Mouse (Mus musculus) spleen, adult 18-20 months (tissue): ENCODE data around the gene Ptprr.

Experiments used
- DNase-seq, 2 experiments: peaks; one replicate each; pipeline ENCODE4 v3.0.0; 2022; ENCODE audit warnings: mixed read lengths in 2 of 2

Gene Ptprr

GRCm38 (mm10) chr10:116117060-116117459 is 99.0 kb downstream of the Ptprr start:
- no peak for DNase-seq

DNA sequence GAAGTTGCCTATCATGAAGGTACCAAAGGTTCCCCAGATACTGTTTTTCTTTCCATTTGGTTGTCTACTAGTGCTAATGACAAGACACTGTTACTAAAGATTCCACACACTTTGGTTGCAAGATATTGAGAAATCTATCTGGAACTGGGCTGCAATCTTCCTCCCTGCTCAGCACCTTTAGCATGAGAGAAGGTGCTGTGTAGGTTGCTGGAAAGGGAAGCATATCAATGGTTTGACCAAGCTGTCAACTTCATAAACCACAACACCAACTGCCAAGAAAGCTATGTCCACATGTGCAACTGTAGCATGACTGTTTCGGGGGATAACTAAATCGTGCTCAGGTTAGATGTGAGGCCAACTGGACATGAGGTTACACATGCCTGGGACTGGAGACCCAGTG is 103.5 kb downstream of the Ptprr start:
- DNase-seq, result no peak

DNA sequence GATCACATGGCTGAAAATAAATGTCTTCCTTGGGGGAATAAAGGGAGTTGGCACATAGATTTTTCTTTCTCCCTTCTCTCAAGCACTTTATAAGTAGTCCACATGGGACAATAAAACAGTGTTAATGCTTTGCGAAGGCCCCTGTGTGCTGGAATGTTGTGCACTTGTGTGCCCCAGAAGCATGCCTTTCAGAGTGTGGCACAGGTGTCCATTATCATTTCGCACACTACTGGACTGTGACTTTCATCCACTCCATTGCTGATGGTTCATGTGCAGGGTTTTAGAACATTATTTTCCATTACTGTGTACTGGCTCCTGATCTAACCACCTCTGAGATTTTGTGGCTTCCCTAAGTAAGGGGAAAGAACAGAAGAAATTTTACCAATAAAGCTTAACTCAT is 105.8 kb downstream of the Ptprr start:
- no peak for DNase-seq

- no peak for DNase-seq
These were observed 107.4 kb downstream of the Ptprr start for GRCm38 (mm10) chr10:116125364-116125763.

GRCm38 (mm10) chr10:116130401-116130800 is 112.4 kb downstream of the Ptprr start:
- DNase-seq, result no peak

GRCm38 (mm10) chr10:116131223-116131622 is 113.2 kb downstream of the Ptprr start:
- no peak for DNase-seq

GRCm38 (mm10) chr10:116132233-116132632 is 114.2 kb downstream of the Ptprr start:
- DNase-seq, result no peak

- DNase-seq, result no peak
These were observed 117.2 kb downstream of the Ptprr start for GRCm38 (mm10) chr10:116135187-116135586.

- no peak for DNase-seq
These were observed 122.2 kb downstream of the Ptprr start for GRCm38 (mm10) chr10:116140226-116140625.

DNA sequence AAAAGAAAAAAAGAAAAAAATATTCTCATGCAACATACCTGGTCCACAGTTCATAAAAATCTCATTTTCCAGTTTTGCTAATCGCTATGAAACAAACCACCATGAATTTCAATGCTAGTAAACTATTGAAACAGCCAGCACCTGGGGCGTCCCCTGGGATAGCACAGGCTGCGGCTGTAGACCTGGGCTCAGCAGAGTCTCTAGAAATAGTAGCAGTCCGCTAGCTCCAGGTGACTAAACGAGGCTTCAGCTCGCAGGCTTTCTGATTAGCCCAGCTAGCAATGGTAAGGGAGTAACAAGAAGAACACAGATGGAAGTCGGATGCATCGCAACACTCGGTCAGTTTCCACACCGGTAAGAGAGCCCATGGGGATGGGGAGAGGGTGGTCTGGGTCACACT is 125.7 kb downstream of the Ptprr start:
- DNase-seq, result no peak

DNA sequence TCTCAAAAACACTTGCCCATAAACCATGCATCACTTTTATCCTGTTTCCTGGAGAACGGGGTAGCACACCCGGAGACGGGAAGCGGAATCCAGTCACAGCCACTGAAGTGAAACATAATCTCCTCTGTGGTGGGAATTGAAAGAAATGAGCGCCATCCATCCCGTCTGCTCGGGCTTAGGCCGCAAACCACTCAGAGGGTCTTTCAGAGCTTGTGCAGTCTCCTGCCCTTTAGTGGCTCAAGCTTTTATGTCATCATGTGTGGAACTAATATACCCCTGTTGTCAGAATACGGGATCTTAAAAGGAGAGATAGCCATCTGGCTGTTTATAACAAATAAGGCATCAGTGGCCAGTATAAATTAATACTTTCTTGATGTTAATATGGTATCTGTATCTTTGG is 128.1 kb downstream of the Ptprr start:
- DNase-seq, result no peak

DNA sequence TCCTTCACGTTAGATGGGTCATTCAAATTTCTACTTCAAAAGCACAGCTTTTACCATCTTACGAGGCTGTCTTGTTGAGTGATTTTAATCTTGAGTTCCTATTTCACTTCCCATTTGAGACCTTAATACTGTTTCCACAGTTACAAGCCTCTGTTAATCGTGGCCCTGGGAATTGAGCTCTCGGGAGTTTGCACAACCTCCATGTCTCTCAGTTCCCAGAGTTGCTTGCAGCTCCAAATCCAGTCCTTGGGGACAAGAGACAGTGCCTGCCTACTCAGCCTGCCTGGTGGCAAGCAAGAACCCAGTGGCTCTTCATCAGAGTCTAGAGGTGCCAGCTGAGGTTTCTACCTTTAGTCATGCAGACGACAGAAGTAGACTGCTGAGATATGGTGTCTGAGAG is 136.7 kb downstream of the Ptprr start:
- DNase-seq, result no peak

GRCm38 (mm10) chr10:116156699-116157098 is 138.7 kb downstream of the Ptprr start:
- no peak for DNase-seq

DNA sequence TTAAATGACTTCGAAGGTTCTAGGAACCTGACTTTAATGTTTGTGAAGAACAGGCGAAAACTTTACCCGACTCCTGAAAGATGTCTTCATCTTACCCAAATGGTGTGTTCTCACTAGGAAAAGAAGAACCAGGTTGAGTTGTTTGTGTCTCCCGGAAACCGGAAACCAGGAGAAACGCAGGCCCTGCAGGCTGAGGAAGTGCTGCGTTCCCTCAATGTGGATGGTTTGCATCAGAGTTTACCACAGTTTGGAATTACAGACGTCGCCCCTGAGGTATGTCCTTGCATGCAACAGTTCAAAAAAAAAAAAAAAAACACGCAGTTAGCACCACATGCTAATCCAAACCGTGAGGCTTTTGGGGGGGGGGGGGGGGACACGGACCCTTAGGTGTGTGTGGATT is 144.3 kb downstream of the Ptprr start:
- DNase-seq, result no peak

GRCm38 (mm10) chr10:116175324-116175883 is 157.4 kb downstream of the Ptprr start:
- no peak for DNase-seq

- no peak for DNase-seq
These were observed 159.6 kb downstream of the Ptprr start for GRCm38 (mm10) chr10:116177390-116178179.

DNA sequence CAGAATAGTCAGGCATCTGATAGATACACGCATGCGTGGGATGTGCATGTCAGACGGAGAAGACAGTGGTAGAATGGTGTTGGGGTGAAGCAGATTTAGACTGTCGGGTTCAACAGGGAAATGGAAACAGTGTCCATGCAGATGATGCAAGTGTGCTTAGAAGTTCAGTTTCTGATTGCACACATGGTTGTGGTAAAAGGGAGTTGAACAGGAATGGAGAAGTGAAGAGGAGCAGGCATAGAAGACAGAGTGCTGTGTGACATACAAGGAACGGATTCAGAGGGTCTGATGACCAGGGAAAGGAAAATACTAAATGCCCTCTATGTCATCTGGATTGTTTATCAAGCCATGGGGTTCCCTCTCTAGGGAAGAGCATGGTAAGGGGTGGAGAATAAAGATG is 163.2 kb downstream of the Ptprr start:
- DNase-seq, result no peak

DNA sequence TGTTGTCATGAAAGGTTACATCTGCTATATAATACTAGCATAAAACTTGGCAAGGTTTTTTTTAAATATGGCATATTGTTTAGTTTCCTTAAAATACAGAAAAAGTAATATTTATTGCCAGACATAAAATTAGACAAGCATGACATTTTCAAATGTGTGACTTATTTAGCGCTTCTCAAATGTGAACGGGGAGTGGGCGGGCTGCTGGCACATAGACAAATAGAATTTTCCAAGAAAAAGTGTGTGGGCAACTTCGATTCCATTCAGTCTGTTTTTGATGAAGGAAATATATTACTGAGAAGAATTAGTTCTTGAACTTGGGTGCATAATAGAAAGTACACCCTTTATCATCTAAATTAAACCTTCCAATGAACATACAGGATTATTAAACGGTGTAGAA is 164.2 kb downstream of the Ptprr start:
- no peak for DNase-seq

DNA sequence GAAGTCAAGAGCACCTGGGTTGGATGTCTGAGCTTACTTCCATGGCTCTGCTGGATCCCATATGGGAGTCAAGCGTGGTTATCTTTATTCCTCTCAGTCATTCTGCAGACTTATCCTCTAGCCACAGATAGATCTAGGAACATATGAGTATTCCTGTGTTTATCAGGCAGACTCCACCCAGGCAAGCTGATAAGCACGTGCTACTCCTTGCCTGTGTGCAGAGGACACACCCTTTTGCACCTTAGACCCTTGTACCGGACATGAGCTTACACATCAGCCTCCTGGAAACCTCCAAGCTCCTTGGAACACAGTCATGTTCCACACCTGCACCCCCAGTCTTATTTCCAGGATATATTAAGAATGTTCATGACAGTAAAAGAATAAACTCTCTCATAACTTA is 165.2 kb downstream of the Ptprr start:
- DNase-seq, result no peak

- DNase-seq, result no peak
These were observed 173.7 kb downstream of the Ptprr start for GRCm38 (mm10) chr10:116191724-116192123.

- no peak for DNase-seq
These were observed 174.3 kb downstream of the Ptprr start for GRCm38 (mm10) chr10:116192293-116192692.

- DNase-seq, result no peak
These were observed 176.4 kb downstream of the Ptprr start for GRCm38 (mm10) chr10:116194409-116194808.

GRCm38 (mm10) chr10:116196596-116197415 is 178.8 kb downstream of the Ptprr start:
- no peak for DNase-seq

DNA sequence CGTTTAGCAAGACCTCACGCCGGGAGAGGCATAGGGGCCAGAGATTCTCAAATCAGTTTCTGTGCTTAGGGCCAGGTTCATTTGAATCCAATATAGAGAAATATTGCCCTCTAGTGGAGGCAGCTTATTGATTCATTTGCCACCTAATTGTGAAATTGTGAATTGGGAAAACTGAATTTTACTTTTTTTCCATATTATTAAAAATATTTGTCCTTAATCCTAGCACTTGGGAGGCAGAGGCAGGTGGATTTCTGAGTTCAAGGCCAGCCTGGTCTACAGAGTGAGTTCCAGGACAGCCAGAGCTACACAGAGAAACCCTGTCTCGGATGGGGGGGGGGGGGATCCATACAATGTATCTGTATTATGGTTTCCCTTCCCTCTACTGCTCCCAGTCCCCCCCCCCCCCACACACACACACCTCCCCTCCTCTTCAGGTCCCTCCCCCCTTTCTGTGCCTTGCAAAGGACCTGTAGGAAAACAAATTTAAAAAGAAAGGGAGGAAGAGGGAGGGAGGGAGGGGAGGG is 179.5 kb downstream of the Ptprr start:
- no peak for DNase-seq
